Mouse (Mus musculus): ENCODE measurements around the gene Fbxo7.

DNA sequence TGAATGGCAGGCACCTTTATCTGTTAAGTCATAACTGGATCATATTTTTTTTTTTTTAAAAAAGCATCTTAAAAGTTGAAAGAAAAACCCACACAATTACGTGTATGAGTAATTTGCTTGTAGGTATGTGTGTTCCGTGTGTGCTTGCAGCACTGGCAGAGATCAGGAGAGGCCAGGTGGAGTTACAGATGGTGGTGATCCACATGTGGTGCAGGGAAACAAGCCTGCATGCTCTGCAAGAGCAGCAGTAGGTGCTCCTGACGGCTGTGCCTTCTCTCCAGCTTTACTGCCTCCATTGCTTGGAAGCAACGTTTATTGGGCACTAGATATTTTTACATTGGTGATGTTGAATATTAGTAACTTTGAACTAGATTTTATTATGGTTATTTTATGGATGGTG is 21.9 kb downstream of the Fbxo7 start:
- TF ChIP-seq CTCF (IDR thresholded peaks at IDR 0.05; ENCODE audit: low read depth, low read length), result no peak
- no peak for TF ChIP-seq GATA1 (IDR thresholded peaks at IDR 0.05; ENCODE audit: borderline replicate concordance, low read length)
- TF ChIP-seq TAL1 (conservative IDR thresholded peaks at IDR 0.05; ENCODE audit: low read depth, low read length), result no peak

Data from G1E (cell line).